Mouse (Mus musculus) left cerebral cortex, adult 6 months (tissue): ENCODE measurements around the gene Olfr1029. TPM values are rescaled to one million over a fixed set of nuclear protein-coding genes. Genes with fewer than 3 reads are reported as not detected.

ENCODE experiments used
- long read RNA-seq, 2 experiments: library from polyadenylated mRNA; unstranded; transcript quantifications; one replicate each; pipeline ENCODE4 v2.0.0; 2019 to 2020
- polyA plus RNA-seq: library from polyadenylated mRNA; unstranded; fragments of <200 nt; fragmentation: Nextera tagmentation; gene quantifications from 2 replicates; pipeline ENCODE4 v1.2.3, GENCODE M21; 2021

Gene Olfr1029
- not detected in 2 replicates for polyA plus RNA-seq
- long read RNA-seq, experiment 1 = 0 reads
- long read RNA-seq, experiment 2 = 0 reads

GRCm38 (mm10) chr2:85973595-85973994, at the start of gene Olfr1029:
TSS of gene Olfr1029 (plus strand) at chr2:85973895.

GRCm38 (mm10) chr2:85950137-85950536, 23.6 kb upstream of the Olfr1029 start, which contains the start of gene Olfr1028:
TSS of gene Olfr1028 (plus strand) at chr2:85950437.

GRCm38 (mm10) chr2:85978976-85979375, 5.3 kb downstream of the Olfr1029 start, which contains the start of gene Olfr1030:
TSS of gene Olfr1030 (plus strand) at chr2:85979276.

GRCm38 (mm10) chr2:85990004-85990403, 16.3 kb downstream of the Olfr1029 start, which contains the start of gene Olfr1031:
TSS of gene Olfr1031 (plus strand) at chr2:85990304.

GRCm38 (mm10) chr2:86005240-86005639, 31.5 kb downstream of the Olfr1029 start, which contains the start of gene Olfr1032:
TSS of gene Olfr1032 (plus strand) at chr2:86005540.

GRCm38 (mm10) chr2:86020406-86020805, 46.7 kb downstream of the Olfr1029 start, which contains the start of gene Olfr1033:
TSS of gene Olfr1033 (plus strand) at chr2:86020633.

Other genes starting within 250 kb of the Olfr1029 start
- gene Olfr1012, start 211.1 kb upstream of the Olfr1029 start, polyA plus RNA-seq = not detected in 2 replicates
- not detected in 2 replicates for gene Olfr1013, start 206.8 kb upstream of the Olfr1029 start, polyA plus RNA-seq
- gene Olfr1014, start 201.2 kb upstream of the Olfr1029 start, polyA plus RNA-seq = not detected in 2 replicates
- not detected in 2 replicates for gene Olfr1015, start 191.9 kb upstream of the Olfr1029 start, polyA plus RNA-seq
- gene Olfr1016, start 171.4 kb upstream of the Olfr1029 start, polyA plus RNA-seq = not detected in 2 replicates
- not detected in 2 replicates for gene Olfr1018, start 155.4 kb upstream of the Olfr1029 start, polyA plus RNA-seq
- gene Olfr1019, start 128.4 kb upstream of the Olfr1029 start, polyA plus RNA-seq = not detected in 2 replicates
- gene Olfr1020, start 126.9 kb upstream of the Olfr1029 start, polyA plus RNA-seq = not detected in 2 replicates
- not detected in 2 replicates for gene Olfr1022, start 105.3 kb upstream of the Olfr1029 start, polyA plus RNA-seq
- gene Olfr1023, start 88.3 kb upstream of the Olfr1029 start, polyA plus RNA-seq = not detected in 2 replicates
- not detected in 2 replicates for gene Olfr1024, start 68.8 kb upstream of the Olfr1029 start, polyA plus RNA-seq
- gene Olfr1025-ps1, start 58.7 kb upstream of the Olfr1029 start, polyA plus RNA-seq = not detected in 2 replicates
- gene Olfr1026, start 52.3 kb upstream of the Olfr1029 start, polyA plus RNA-seq = not detected in 2 replicates
- not detected in 2 replicates for gene Olfr1028, start 23.5 kb upstream of the Olfr1029 start, polyA plus RNA-seq
- not detected in 2 replicates for gene Olfr1030, start 5.4 kb downstream of the Olfr1029 start, polyA plus RNA-seq
- not detected in 2 replicates for gene Olfr1031, start 16.4 kb downstream of the Olfr1029 start, polyA plus RNA-seq
- gene Olfr1032, start 31.6 kb downstream of the Olfr1029 start, polyA plus RNA-seq = not detected in 2 replicates
- not detected in 2 replicates for gene Olfr1033, start 46.7 kb downstream of the Olfr1029 start, polyA plus RNA-seq
- not detected in 2 replicates for gene Olfr1034, start 72.0 kb downstream of the Olfr1029 start, polyA plus RNA-seq
- gene Olfr1036, start 100.1 kb downstream of the Olfr1029 start, polyA plus RNA-seq = not detected in 2 replicates
- not detected in 2 replicates for gene Olfr1037, start 113.5 kb downstream of the Olfr1029 start, polyA plus RNA-seq
- gene Olfr1039, start 162.0 kb downstream of the Olfr1029 start, polyA plus RNA-seq = not detected in 2 replicates
- not detected in 2 replicates for gene Olfr1040, start 172.8 kb downstream of the Olfr1029 start, polyA plus RNA-seq
- gene Olfr1042, start 187.9 kb downstream of the Olfr1029 start, polyA plus RNA-seq = not detected in 2 replicates
- not detected in 2 replicates for gene Olfr1043, start 193.6 kb downstream of the Olfr1029 start, polyA plus RNA-seq
- not detected in 2 replicates for gene Olfr1044, start 203.9 kb downstream of the Olfr1029 start, polyA plus RNA-seq
- not detected in 2 replicates for gene Olfr52, start 211.8 kb downstream of the Olfr1029 start, polyA plus RNA-seq
- not detected in 2 replicates for gene Olfr1045, start 229.1 kb downstream of the Olfr1029 start, polyA plus RNA-seq
- gene Olfr1046, start 245.4 kb downstream of the Olfr1029 start, polyA plus RNA-seq = not detected in 2 replicates